Mouse (Mus musculus) thymus, adult 2 months (tissue): Measurements from ENCODE around the gene Plekhs1. TPM values are rescaled to one million over a fixed set of nuclear protein-coding genes. Genes with fewer than 3 reads are reported as not detected.
"Not testable (repeated sequence)": the region's sequence is repeated elsewhere in the genome, so short reads cannot be mapped to it uniquely, and the experiment has no call there.

Experiments used
- DNase-seq: peaks from one replicate; pipeline ENCODE4 v3.0.0; 2021
- H3K27ac ChIP-seq: fragments of 200-500 bp; 2 replicates; pipeline ENCODE4 v1.5.1; 2012; ENCODE audit warnings: low read length, control low read depth; ENCODE audit not compliant: control insufficient read depth, insufficient read depth
- H3K27me3 ChIP-seq: fragments of 200-500 bp; 2 replicates; pipeline ENCODE4 v1.6.1; 2012; ENCODE audit warnings: mild to moderate bottlenecking, low read length, moderate library complexity, mixed read lengths; ENCODE audit not compliant: control insufficient read depth, insufficient read depth
- H3K36me3 ChIP-seq: fragments of 200-500 bp; 2 replicates; pipeline ENCODE4 v1.6.1; 2012; ENCODE audit warnings: mild to moderate bottlenecking, low read length, moderate library complexity; ENCODE audit not compliant: control insufficient read depth, insufficient read depth
- H3K4me1 ChIP-seq: fragments of 200-500 bp; replicated peaks from 2 replicates; pipeline ENCODE4 v1.6.1; 2012; ENCODE audit warnings: low read length; ENCODE audit not compliant: control insufficient read depth, insufficient read depth
- H3K4me3 ChIP-seq: fragments of 200-500 bp; 2 replicates; pipeline ENCODE4 v1.5.1; 2012; ENCODE audit warnings: mild to moderate bottlenecking, low read length, control low read depth, moderate library complexity; ENCODE audit not compliant: control insufficient read depth, insufficient read depth
- CTCF ChIP-seq: fragments of 200-500 bp; IDR thresholded peaks from 2 replicates; pipeline ENCODE4 v1.5.1; 2012; ENCODE audit warnings: mild to moderate bottlenecking, control low read depth, low read length, moderate library complexity, borderline replicate concordance; ENCODE audit not compliant: control insufficient read depth, poor library complexity, insufficient read depth; ENCODE audit errors: extremely low read depth
- POLR2A ChIP-seq: fragments of 200-500 bp; IDR thresholded peaks from 2 replicates; pipeline ENCODE4 v1.6.1; 2012; ENCODE audit warnings: mild to moderate bottlenecking, low read length, control low read depth, moderate library complexity; ENCODE audit not compliant: control insufficient read depth, poor library complexity, insufficient read depth; ENCODE audit errors: extremely low read depth
- WGBS: fragments of 180-500 bp; shearing (Covaris S2); methylation state at CpG from one replicate; pipeline ENCODE4 v1.1.7; 2018; 5-methylcytosine and 5-hydroxymethylcytosine counted together
- polyA plus RNA-seq: library from polyadenylated mRNA; depleted of rRNA; stranded (reverse); fragments of >200 nt; gene quantifications from 2 replicates; pipeline ENCODE4 v1.2.3, GENCODE M21; 2012

Plekhs1 gene
- polyA plus RNA-seq, 1 experiment, result 1.1 TPM

DNA sequence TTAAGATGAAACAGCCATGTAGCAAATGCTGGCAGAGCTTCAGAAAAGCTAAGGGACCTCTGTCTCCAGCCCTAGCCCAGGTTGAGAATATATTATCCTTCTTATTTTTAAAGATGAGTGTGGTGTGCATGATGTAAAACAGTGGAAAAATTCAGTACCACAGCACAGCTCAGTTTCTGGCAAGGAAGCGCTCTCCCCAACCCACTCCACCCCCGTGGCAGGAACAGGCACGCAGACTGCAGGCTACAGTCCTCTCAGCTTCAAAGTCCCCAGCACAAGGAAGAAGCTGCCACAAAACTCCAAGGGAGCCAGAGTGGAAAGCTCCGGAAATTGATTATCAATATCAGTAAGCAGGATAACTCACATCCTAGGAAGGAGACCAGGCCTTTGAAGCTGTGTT is 49.8 kb downstream of the Plekhs1 start:
- H3K27me3 ChIP-seq, H3K4me1 ChIP-seq, H3K36me3 ChIP-seq, H3K27ac ChIP-seq, H3K4me3 ChIP-seq, DNase-seq: not testable (repeated sequence)
- WGBS, result no CpG with 5 or more reads among the region's 4 CpGs

- DNase-seq, H3K4me3 ChIP-seq, H3K27ac ChIP-seq, H3K27me3 ChIP-seq, H3K4me1 ChIP-seq, H3K36me3 ChIP-seq: not testable (repeated sequence)
- no CpG with 5 or more reads among the region's 2 CpGs for whole genome bisulfite sequencing
Observed at GRCm38 (mm10) chr19:56513527-56513926, 52.1 kb downstream of the Plekhs1 start.

DNA sequence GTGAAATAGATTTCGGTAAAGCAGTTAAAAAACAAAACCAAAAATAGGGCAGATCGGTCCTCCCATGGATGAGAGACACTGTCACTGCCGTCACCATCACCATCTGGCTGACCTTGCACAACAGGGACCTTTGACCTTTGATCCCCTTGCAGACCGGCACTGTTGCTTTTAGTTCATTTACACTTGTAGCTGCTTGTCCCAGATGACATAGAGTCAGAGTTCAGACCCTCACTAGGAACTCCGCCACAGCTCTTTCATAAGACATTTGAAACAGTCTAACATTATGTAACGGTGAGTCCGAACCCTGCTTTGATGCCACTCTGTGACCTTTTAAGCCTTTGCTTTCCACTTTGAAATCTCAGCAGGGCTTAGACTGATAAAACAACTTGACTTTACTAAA is 58.0 kb downstream of the Plekhs1 start:
- H3K4me3 ChIP-seq, H3K27me3 ChIP-seq, DNase-seq, H3K36me3 ChIP-seq, H3K27ac ChIP-seq, H3K4me1 ChIP-seq: not testable (repeated sequence)
- WGBS, result no CpG with 5 or more reads among the region's 7 CpGs

GRCm38 (mm10) chr19:56530529-56530928 is 69.1 kb downstream of the Plekhs1 start:
- H3K27me3 ChIP-seq, H3K27ac ChIP-seq, H3K4me1 ChIP-seq, H3K4me3 ChIP-seq, DNase-seq, H3K36me3 ChIP-seq: not testable (repeated sequence)
- WGBS, result no CpG with 5 or more reads among the region's 11 CpGs

- no peak for DNase-seq
- 93% methylated on average over 12 of the region's 12 CpGs for WGBS
- TF ChIP-seq POLR2A (no peak), CTCF (no peak)
- 0 out of 2 replicates have a peak, but pooled peaks cover 3% of the 10 kb centered on the region for H3K27me3 ChIP-seq
- no peak overlapping the region for H3K27ac ChIP-seq
- H3K4me3 ChIP-seq, result no peak overlapping the region
- H3K36me3 ChIP-seq, result no peaks in the 10 kb centered on the region
- H3K4me1 ChIP-seq, result peaks cover 2% of the 10 kb centered on the region; the same call in 1 of the 2 replicates
Observed at GRCm38 (mm10) chr19:56531251-56531650, 69.8 kb downstream of the Plekhs1 start.

GRCm38 (mm10) chr19:56533291-56534071 is 72.0 kb downstream of the Plekhs1 start:
- 92% methylated on average over 14 of the region's 14 CpGs for whole genome bisulfite sequencing
- TF ChIP-seq POLR2A (no peak), CTCF (no peak)
- Histone ChIP-seq H3K4me3 (no peak overlapping the region), H3K36me3 (no peaks in the 10 kb centered on the region), H3K4me1 (peaks cover 2% of the 10 kb centered on the region; the same call in 1 of the 2 replicates), H3K27me3 (0 out of 2 replicates have a peak, but pooled peaks cover 3% of the 10 kb centered on the region), H3K27ac (no peak overlapping the region)
- DNase-seq, result no peak

DNA sequence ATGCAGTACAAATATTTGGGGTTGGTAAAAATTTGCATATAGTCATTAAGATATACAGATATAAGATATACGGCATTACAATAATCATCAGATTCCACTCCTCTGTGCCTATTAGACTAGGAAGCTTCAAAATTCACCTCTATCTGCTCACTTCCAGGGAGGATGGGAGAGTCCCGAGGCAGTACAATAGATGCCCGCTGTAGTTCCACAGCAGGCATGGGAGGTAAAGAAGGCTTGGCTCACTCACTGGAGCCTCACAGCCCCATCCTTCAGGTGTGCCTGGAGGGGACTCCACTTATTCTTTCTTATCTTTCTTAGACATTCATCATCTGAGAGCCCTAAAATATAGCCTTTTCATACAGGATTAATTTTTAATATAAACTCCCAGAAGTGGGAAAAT is 72.9 kb downstream of the Plekhs1 start:
- no peak for TF ChIP-seq CTCF
- TF ChIP-seq POLR2A, result no peak
- no peak overlapping the region for H3K4me3 ChIP-seq
- H3K4me1 ChIP-seq, result peaks cover 2% of the 10 kb centered on the region; the same call in 1 of the 2 replicates
- DNase-seq, result no peak
- H3K27ac ChIP-seq, result no peak overlapping the region
- H3K36me3 ChIP-seq, result no peaks in the 10 kb centered on the region
- 0 out of 2 replicates have a peak, but pooled peaks cover 3% of the 10 kb centered on the region for H3K27me3 ChIP-seq
- 93% methylated on average over 3 of the region's 3 CpGs for WGBS
